In genomic region chr19:12439581-12439980, GRCm38 (mm10) we compare ENCODE assay signal across 24 mouse cellular contexts. TPM values are rescaled to one million over a fixed set of nuclear protein-coding genes. Genes with fewer than 3 reads are reported as not detected.
"Had no signal": no experiment of that assay in that cellular context is flagged by ENCODE, and none has a peak within 500 bp of the region (broad histone marks: within the 10 kb centered on the region; RNA-seq: fewer than 3 reads in every experiment).

No protein-coding gene starts in this region.

- H3K4me1 ChIP-seq: limb, embryonic 12.5 days; liver, embryonic 15.5 days; neural tube, embryonic 12.5 days; stomach, embryonic 15.5 days had no signal

- H3K27ac ChIP-seq: kidney, postnatal 0 days; layer of hippocampus, adult 2 months; limb, embryonic 12.5 days; midbrain, embryonic 10.5 days; neural tube, embryonic 12.5 days; stomach, embryonic 15.5 days had no signal

- DNase-seq: kidney, adult 11 months; kidney, adult 9 months; kidney, postnatal 4 days; lung, embryonic 14.5 days; lung, postnatal 14 days; midbrain, embryonic 14.5 days; retina, postnatal 1 day; right cerebral cortex, postnatal 4 days; spleen, adult 18-20 months; thymus, adult 2 months; thymus, postnatal 36 days had no signal

- H3K36me3 ChIP-seq: limb, embryonic 12.5 days; liver, embryonic 15.5 days; midbrain, embryonic 10.5 days; neural tube, embryonic 12.5 days; stomach, embryonic 15.5 days had no signal

- H3K9ac ChIP-seq: limb, embryonic 12.5 days; liver, embryonic 15.5 days; lung, embryonic 14.5 days; neural tube, embryonic 12.5 days; stomach, embryonic 15.5 days had no signal

- H3K27me3 ChIP-seq: limb, embryonic 12.5 days; liver, embryonic 15.5 days; neural tube, embryonic 12.5 days; stomach, embryonic 15.5 days had no signal

- H3K4me3 ChIP-seq: layer of hippocampus, adult 2 months; limb, embryonic 12.5 days; liver, embryonic 15.5 days; midbrain, embryonic 10.5 days; neural tube, embryonic 12.5 days; stomach, embryonic 15.5 days had no signal

RNA-seq across cellular contexts. Expression of gene Pfpl, which starts 11.9 kb away (rescaled TPM):
- total RNA-seq: layer of hippocampus, adult 2 months; layer of hippocampus, postnatal 10 days; left cerebral cortex, postnatal 36 days; megakaryocyte, adult 5-6 weeks; neutrophil, adult 5-6 weeks had no signal
- polyA plus RNA-seq: kidney, postnatal 0 days; limb, embryonic 12.5 days; liver, embryonic 11.5 days; liver, embryonic 15.5 days; lung, embryonic 14.5 days; midbrain, embryonic 10.5 days; midbrain, embryonic 14.5 days; neural tube, embryonic 12.5 days; stomach, embryonic 15.5 days had no signal

RNA-seq across cellular contexts. Expression of gene Olfr1441, which starts 22.3 kb away (rescaled TPM):
- total RNA-seq: layer of hippocampus, adult 2 months; layer of hippocampus, postnatal 10 days; left cerebral cortex, postnatal 36 days; megakaryocyte, adult 5-6 weeks; neutrophil, adult 5-6 weeks had no signal
- polyA plus RNA-seq: kidney, postnatal 0 days; limb, embryonic 12.5 days; liver, embryonic 11.5 days; liver, embryonic 15.5 days; lung, embryonic 14.5 days; midbrain, embryonic 10.5 days; midbrain, embryonic 14.5 days; neural tube, embryonic 12.5 days; stomach, embryonic 15.5 days; testis, adult 2 months; thymus, adult 2 months had no signal

RNA-seq across cellular contexts. Expression of gene Olfr1440, which starts 52.5 kb away (rescaled TPM):
- total RNA-seq: layer of hippocampus, adult 2 months; layer of hippocampus, postnatal 10 days; left cerebral cortex, postnatal 36 days; megakaryocyte, adult 5-6 weeks; neutrophil, adult 5-6 weeks had no signal
- polyA plus RNA-seq: kidney, postnatal 0 days; limb, embryonic 12.5 days; liver, embryonic 11.5 days; liver, embryonic 15.5 days; lung, embryonic 14.5 days; midbrain, embryonic 10.5 days; midbrain, embryonic 14.5 days; neural tube, embryonic 12.5 days; stomach, embryonic 15.5 days; testis, adult 2 months; thymus, adult 2 months had no signal
